Mouse (Mus musculus) neutrophil, adult 5-6 weeks (primary cell): Measurements from ENCODE around the gene Serpind1. TPM values are rescaled to one million over a fixed set of nuclear protein-coding genes. Genes with fewer than 3 reads are reported as not detected.

Source experiments
- ATAC-seq: fragments of 151-379, 151-347 bp; 2 replicates; pipeline ENCODE4 v1.8.0; 2017; ENCODE audit warnings: mild to moderate bottlenecking, moderate TSS enrichment; ENCODE audit not compliant: insufficient number of reproducible peaks, poor library complexity, low FRiP score, severe bottlenecking; ENCODE audit errors: extremely low read depth
- total RNA-seq: library from RNA; stranded (forward); fragments of 200-1000 nt; gene quantifications from 2 replicates; pipeline ENCODE4 v1.2.3, GENCODE M21; 2017

The Serpind1 gene
- 0.35 TPM in 1 of 2 replicates, not detected in the other for total RNA-seq

DNA sequence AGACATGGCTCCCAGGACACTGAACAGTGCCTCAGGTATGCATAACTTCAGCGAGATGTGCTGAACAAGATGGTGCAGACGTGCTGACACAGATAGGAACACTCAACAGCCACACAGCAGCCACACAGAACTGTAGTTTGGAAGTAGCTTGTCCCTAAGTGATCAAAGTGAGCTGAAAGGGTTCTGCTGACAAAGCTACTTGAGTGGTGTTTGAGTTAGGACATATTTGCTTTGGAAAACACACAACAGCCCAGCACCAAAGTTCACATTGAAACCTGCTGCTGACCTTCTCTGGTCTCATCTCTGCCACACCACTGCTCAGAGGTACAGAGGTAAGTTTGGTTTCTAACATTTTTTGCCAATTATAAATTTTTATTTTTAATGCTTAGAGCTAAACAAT is at the start of gene Serpind1:
Serpind1 (plus strand) TSS at position 256 of the 400 bp plus-strand sequence.
- no peak for ATAC-seq

DNA sequence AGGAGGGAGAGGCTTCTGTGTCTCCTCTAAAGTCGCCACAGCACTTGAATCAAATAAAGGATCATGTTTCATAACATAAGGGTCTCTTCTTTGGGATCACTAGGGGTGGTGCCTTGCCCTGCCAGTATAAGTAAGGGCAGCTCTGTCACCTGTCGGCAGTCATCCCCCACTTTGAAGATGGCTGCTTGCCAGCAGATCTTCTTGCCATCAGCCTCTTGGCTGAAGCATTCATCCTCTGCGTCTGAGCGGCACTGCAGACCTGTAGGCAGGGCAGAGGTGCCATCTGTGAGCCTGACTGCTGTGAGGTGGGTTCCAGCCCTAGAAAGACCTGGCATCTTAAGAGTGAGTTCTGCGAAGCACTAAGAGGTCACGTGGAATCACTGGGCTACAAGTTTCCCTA is 48.0 kb upstream of the Serpind1 start:
- no peak for ATAC-seq

DNA sequence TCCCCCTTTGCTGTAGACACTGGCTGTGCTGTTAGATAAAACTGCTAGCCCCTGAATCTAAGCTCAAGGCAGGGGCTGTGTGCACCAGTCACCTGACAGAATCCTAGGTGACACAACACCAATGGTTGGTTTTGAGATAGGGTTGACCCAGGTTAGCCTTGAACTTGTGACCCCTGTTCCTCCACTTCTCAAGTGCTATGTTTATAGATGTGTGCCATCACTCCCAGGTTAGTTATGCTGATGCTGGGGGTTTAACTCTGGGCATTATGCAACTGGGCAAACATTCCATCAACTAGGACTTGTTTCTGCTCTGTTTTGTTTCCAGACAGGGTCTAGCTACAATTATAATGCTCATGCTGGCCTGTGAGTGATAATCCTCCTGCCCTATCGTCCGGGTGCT is 44.1 kb upstream of the Serpind1 start:
- ATAC-seq, result no peak

DNA sequence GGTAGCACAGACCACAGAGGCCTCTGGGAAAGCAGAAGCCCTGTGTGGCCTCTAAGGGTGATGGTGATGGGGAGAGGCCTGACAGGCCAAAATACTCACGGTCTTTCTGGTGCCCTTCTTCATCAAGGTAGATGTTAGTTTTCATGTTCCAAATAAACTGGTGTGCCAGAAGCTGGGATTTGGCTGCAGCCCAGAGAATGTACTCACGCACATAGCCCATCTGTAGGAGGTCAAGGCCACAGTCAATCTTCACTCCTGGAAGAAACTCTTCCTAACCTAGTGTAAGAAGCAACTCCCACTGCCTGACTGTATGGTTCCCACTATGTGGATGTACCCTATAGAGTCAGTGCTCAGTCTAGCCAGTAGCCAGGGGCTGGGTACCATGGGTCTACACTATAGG is 40.2 kb upstream of the Serpind1 start:
- no peak for ATAC-seq

DNA sequence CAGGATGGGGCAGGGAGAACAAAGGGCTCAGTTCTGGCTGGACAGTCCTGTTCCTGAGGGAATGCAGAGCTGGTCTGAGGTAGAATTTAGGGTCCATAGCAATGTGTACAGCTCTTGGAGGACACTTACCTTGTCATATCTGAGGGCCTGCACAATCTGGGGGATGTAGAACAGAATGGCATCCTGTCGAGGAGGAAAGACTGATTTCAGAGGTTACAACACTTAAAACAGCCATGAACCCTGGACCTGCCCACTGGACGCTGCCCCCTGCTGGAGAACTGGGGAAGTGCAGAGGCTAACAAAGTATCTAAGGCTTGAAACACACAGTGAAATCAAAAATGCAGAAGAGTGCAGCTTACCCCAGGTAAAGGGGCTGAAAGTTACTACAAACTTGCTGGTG is 38.4 kb upstream of the Serpind1 start:
- ATAC-seq, result peak; percentile 78

DNA sequence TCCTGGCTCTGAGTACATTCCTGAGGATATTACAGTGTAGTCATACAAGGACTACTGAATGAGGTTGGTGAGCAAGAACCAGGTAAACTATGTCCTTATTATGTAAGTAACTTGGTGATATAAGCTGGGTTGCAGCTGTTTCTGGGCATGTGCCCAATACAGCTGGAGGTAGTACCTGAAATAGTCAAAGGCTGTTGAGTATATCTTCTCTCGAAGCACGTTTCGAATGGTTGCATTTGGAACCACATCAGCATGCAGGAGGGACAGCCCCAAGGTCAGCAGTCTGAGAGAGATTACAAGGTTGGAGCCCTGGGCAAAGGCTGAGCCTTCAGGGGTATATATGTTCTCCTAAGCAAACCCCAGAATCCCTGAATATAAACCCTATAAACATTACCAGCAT is 30.4 kb upstream of the Serpind1 start:
- ATAC-seq, result no peak

DNA sequence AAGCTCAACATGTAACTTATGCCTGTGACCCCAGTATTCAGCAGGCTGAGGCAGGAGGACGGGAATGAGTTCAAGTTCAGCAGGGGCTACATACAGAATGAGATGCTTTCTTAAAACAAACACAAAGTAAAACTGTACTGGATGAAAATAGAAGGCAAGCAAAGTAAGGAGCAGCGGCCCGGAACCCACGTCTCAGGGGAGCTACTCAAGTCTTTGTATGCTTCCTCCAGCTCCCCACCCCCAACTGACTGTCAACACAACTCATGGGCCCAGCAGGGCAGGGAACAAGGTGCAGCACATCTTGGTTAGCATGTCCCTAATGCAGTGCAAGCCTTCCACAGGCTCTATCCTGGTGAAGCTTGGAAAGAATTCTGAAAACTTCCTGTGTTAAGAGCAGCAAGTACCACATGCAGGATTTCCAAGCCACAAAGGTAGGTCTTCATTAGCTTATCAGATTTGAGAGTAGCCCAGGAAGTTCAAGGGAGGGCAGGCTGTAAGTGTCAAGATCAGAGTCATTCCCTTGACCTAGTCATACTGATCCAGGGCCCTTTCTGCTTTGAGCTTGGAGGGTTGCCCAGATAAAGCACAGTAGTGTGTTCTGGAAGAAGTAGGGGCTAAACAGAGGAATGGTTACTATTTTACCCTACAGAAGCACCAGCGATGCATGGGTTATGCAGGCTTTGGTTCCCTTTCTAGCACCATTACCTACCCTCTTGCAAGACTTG is 27.5 kb upstream of the Serpind1 start:
- ATAC-seq, result peak; percentile 31; the same call in 1 of the 2 replicates

DNA sequence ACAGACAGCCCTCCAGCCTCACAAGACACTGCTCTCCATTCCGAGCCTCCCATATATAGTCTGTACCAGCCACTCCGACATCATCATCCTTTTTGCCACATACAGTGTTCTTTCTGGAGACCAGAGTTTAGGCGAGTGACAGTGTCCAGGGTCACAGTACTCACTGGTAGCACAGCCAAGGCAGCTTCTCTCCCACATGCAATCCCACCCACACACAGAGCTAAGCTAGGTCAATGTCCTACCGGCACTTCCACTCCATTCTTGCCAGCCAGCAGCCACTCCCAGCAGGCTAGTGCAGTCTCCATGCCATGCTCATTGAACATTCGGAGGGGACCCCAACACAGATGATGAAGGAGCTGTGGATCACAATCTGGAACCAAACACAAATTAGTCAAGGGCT is 23.7 kb upstream of the Serpind1 start:
- no peak for ATAC-seq

DNA sequence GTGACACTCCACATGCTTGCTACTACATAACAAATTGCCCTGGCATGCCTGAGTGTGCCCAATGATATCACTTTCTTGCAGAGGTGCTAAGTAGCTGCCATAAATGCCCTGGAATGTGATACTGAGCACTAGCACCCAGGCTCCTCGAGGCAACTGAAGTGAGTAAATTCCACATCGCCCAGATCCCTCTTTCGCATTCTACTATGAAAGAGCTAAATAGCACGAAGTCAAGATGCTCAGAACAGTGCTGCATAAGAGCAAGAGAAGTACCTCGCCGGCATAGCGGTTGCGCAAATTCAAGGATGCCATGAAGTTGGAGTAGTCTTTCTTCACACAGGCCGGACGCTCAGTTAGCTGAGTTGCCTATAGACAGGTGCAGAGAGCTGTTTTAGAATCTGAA is 22.1 kb upstream of the Serpind1 start:
- no peak for ATAC-seq

DNA sequence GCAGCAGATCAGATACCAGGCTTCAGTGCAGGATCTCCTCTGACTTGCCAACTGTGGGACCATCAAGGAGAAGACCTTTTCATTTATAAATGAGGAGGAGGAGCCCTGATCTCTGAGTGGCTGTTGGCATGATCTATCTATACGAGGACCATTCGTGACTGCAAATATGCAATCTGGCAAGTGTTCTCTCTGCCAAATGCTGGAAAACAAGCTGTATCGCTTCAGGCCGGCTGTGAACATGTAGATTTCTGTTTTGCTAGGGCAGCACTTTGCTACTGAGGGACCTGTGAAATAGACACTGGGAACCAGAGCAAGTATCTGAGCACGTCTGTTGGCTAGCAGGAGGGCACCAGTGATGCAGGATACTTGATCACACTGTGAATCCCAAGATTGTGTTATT is 18.6 kb upstream of the Serpind1 start:
- ATAC-seq, result no peak

DNA sequence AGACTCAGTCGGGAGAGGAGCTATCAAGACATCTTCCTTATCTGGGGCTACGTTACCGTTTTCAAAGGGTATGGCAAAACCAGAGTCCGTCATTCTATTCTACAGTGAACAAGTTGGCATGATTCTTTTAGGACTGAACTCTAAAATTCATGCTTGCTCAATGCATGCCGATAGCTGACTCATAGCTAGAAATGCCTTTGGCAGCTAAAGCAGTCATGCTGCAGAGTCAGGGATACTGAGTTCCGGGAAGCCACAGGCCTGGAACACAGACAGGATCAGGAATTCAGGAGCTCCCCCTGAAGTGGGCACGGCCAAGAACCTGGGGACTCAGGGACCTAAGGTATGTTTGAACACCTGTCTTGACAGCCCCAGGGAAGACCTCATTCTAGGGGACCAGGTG is 14.6 kb upstream of the Serpind1 start:
- ATAC-seq, result no peak

DNA sequence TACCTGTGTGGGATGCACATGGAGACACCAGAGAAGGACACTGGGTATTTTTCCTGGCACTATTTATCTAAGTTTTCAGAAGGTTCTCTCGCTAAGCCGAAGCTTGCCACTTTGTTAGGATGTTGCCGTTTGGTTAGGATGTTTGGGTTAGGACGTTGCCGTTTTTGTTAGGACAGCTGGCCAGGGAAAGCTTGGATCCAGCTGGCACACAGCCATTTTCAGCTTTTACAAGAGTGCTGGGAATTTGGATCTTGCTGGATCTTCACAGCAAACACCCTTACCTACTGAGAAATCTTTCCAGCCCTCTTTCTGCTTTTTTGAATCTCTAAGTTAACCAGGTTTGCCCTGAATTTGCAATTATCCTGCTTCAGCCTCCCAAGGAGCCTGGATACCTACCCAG is 9.7 kb upstream of the Serpind1 start:
- ATAC-seq, result no peak

DNA sequence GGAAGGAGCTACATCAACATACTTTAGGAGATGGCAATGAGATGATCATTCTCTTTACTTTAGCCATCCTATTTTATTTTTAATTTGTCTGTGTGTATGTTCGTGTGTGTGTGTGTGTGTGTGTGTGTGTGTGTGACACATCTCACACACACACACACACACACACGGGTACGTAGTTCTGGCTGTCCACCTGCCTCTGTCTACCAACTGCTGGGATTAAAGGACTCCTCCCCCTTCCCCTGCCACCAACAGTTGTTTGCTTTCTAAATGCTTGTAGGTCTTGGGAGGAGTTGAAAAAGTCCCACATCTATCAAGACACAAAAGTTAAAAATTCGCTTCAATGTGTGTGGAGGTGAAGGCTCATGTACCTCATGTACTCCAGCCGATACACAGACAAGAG is 6.4 kb upstream of the Serpind1 start:
- ATAC-seq, result no peak

DNA sequence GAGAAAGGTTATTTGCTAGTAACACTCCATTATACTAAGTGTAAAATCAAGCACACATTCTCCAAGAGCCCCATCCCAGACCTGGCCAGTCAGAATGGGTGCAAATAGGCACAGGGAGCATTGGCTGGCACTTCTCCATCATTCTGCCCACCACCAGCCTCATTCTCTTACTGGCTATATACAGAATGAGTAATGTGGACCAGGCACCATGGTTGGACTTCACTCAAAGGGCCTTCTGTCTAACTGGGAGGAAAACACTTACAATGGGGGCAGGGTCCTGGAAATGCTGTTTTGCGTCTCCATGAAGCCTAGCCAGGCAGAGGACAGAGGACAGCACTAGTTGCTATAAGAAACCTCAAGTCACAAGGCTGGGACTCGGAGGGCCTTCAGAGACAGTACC is 5.1 kb upstream of the Serpind1 start:
- no peak for ATAC-seq

DNA sequence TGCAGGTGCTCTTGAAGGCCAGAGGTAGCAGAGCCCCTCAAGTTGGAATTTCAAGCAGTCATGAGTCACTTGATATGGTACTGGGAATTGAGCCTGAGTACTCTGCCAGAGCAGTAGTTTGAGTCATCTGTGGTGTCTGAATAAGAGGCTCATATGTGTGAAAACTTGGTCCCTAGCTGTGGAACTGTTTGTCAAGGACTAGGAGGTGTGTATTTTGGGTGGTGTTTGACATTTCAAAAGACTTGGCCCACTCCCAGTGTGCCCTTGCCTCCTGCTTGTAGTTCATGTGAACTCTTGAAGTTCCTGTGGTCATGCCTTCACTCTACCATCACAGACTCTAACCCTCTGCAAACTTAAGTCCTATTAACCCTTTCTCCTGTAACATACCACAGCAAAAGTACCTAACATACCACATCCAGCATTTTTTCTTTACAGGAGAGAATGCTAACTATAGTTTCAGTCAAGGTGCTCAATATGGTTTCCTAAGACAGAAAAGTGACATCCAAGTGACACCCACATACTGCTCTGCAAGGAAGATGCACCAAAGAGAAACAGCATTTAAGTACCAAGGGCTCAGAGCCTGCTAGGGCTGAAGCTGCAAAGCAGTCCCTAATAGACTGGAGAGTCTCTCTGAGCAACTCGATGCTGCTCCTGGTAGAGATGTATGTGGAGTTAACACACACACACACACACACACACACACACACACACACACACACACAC is 1.2 kb upstream of the Serpind1 start:
- ATAC-seq, result no peak

DNA sequence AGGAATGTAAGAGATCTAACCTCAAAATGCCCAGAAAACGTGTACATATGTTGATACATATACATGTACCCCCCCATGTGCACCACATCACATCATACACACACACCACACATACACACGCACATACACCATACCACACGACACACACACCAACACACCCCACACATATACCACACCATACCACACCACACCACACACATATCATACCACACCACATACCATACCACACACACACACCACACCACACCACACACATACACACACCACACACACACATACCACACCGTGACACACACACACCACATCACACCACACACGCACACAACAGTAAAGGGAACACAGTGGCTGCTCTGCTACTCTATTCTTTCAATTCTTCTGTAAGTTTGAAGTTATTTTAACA is 684 bp downstream of the Serpind1 start:
- ATAC-seq, result no peak

DNA sequence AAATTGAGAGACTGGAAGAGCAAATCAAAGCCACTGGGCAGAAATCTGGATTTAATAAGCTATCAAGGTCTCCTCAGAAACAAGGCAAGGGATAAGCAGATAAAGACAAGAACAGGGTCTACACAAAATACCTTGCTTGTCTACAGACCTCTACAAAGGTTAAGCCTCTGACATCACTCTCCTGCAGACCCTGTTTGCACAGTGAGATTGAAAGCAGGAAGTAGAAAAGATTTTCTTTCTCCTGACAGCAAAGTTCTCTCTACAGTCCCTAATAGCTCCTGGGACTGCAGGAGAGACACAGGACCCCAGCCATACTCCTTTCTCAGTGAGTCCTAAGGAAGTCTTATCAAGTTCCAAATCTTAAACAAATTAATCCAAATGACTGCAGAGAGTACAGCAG is 3.4 kb downstream of the Serpind1 start:
- ATAC-seq, result no peak

DNA sequence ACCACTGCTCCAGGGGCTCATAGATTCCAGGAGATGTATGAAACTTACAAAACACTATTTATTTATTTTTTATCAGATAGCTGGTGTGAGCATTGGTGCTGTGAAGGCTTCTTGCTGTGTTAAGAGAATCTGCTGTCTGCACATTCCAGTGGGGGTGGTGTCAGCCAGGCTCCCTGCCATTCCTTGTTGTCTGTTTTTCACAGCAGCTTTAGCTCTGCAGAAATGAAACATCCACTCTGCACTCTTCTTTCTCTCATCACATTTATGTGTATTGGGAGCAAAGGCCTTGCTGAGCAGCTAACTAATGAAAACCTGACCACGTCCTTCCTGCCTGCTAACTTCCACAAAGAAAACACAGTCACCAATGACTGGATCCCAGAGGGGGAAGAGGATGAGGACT is 4.9 kb downstream of the Serpind1 start:
- no peak for ATAC-seq

DNA sequence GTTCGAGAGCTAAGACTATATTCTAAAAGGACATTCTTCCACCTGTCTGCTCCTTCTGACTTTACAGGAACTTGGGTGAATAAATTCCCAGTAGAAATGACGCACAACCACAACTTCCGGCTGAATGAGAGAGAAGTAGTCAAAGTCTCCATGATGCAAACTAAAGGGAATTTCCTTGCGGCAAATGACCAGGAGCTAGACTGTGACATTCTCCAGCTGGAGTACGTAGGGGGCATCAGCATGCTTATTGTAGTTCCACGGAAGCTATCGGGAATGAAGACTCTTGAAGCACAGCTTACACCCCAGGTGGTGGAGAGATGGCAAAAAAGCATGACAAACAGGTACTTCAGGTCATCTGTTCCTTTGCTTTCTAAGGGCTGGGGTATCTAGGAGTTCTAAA is 8.5 kb downstream of the Serpind1 start:
- no peak for ATAC-seq

DNA sequence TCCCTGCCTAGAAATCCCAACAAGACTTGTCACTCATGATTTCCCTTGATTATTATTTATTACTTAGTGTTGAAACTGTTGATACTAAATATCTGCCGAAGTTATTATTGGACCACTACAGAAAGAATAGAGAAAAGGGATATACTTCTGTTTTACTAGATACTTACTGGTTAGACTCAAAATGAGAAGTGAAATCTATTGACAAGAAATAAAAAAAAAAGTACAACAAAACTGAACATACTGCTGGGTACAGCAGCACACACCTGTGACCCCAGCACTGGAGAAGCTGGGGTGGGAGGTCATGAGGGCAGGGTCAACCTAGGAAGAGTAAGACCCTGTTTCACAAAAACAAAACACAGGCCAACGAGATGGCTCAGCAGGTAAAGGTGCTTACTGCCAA is 9.5 kb downstream of the Serpind1 start:
- no peak for ATAC-seq

DNA sequence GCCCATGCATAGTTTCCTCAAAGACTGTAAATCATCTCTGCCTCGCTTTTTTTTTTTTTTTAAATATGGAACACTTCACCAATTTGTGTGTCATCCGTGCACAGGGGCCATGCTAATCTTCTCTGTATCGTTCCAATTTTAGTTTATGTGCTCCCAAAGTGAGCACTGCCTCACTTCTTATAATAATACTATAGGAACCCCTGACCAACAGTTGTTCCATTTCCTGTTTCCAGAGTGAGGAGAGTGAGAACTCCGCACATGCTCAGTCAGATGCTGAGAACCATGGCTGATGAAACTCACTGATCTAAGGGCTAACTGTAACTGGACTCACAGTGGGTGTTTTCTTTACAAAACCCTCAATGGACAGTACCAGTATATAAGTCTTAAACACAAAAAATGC is 10.7 kb downstream of the Serpind1 start:
- no peak for ATAC-seq
